Mouse (Mus musculus) stomach, embryonic 16.5 days (tissue): ENCODE measurements around the gene Lrba. TPM values are rescaled to one million over a fixed set of nuclear protein-coding genes. Genes with fewer than 3 reads are reported as not detected.

ENCODE experiments used
- ATAC-seq: fragments of 200-750 bp; cut with Nextera tagmentation; 2 replicates; pipeline ENCODE4 v1.8.0; 2017; ENCODE audit warnings: moderate number of reproducible peaks, moderate TSS enrichment; ENCODE audit not compliant: insufficient read depth, low FRiP score
- H3K27ac ChIP-seq: fragments of 300-500 bp; sonication (generic); 2 replicates; pipeline ENCODE4 v1.5.1; 2014; ENCODE audit warnings: low read length
- H3K27me3 ChIP-seq: fragments of 300-500 bp; sonication (generic); 2 replicates; pipeline ENCODE4 v1.6.1; 2014; ENCODE audit warnings: low read length, control low read depth, mixed read lengths; ENCODE audit not compliant: control insufficient read depth, insufficient read depth
- H3K36me3 ChIP-seq: fragments of 300-500 bp; sonication (generic); 2 replicates; pipeline ENCODE4 v1.6.1; 2014; ENCODE audit warnings: low read length; ENCODE audit not compliant: control insufficient read depth, insufficient read depth
- H3K4me1 ChIP-seq: fragments of 300-500 bp; sonication (generic); 2 replicates; pipeline ENCODE4 v1.6.1; 2014; ENCODE audit warnings: low read length, control low read depth, mixed read lengths; ENCODE audit not compliant: control insufficient read depth, insufficient read depth
- H3K4me2 ChIP-seq: fragments of 300-500 bp; sonication (generic); 2 replicates; pipeline ENCODE4 v1.6.1; 2014; ENCODE audit warnings: low read depth, low read length, mixed read lengths
- H3K4me3 ChIP-seq: fragments of 300-500 bp; sonication (generic); replicated peaks from 2 replicates; pipeline ENCODE4 v1.5.1; 2014; ENCODE audit warnings: mild to moderate bottlenecking, low read length
- H3K9ac ChIP-seq: fragments of 300-500 bp; sonication (generic); 2 replicates; pipeline ENCODE4 v1.6.1; 2014; ENCODE audit warnings: low read length
- H3K9me3 ChIP-seq: fragments of 300-500 bp; sonication (generic); replicated peaks from 2 replicates; pipeline ENCODE4 v1.6.1; 2016; ENCODE audit warnings: low read length, control low read depth; ENCODE audit not compliant: control insufficient read depth
- WGBS: fragments of 180-500 bp; shearing (Covaris S2); extraction: QIAGEN DNeasy Blood & Tissue Kit; methylation state at CpG from one replicate; pipeline ENCODE4 v1.1.7; 2014; 5-methylcytosine and 5-hydroxymethylcytosine counted together
- polyA plus RNA-seq: library from polyadenylated mRNA; unstranded; fragments of >200 nt; fragmentation: Nextera tagmentation; extraction: Ambion mirVana; gene quantifications from 2 replicates; pipeline ENCODE4 v1.2.1, GENCODE M21; 2015

Gene Lrba
- polyA plus RNA-seq, 1 experiment from 2014 or later = 3.5 TPM

- no peaks in the 10 kb centered on the region for H3K27me3 ChIP-seq
- H3K9me3 ChIP-seq = no peaks in the 10 kb centered on the region
- H3K4me3 ChIP-seq = no peak overlapping the region
- no peak overlapping the region for H3K9ac ChIP-seq
- no peaks in the 10 kb centered on the region for H3K36me3 ChIP-seq
- H3K4me2 ChIP-seq = no peak overlapping the region
- WGBS = 74% methylated on average over 1 of the region's 1 CpGs
- H3K4me1 ChIP-seq = no peaks in the 10 kb centered on the region
- ATAC-seq = no peak
- no peak overlapping the region for H3K27ac ChIP-seq
Measured at GRCm38 (mm10) chr3:86385047-86385446, 160.6 kb downstream of the Lrba start.

GRCm38 (mm10) chr3:86386246-86386645 lies 161.8 kb downstream of the Lrba start:
- no peaks in the 10 kb centered on the region for H3K4me1 ChIP-seq
- 83% methylated on average over 4 of the region's 4 CpGs for WGBS
- ATAC-seq = no peak
- H3K36me3 ChIP-seq = no peaks in the 10 kb centered on the region
- no peak overlapping the region for H3K9ac ChIP-seq
- H3K27me3 ChIP-seq = no peaks in the 10 kb centered on the region
- H3K4me2 ChIP-seq = no peak overlapping the region
- H3K9me3 ChIP-seq = no peaks in the 10 kb centered on the region
- no peak overlapping the region for H3K27ac ChIP-seq
- no peak overlapping the region for H3K4me3 ChIP-seq

- 87% methylated on average over 2 of the region's 2 CpGs for WGBS
- H3K9me3 ChIP-seq = no peaks in the 10 kb centered on the region
- H3K36me3 ChIP-seq = no peaks in the 10 kb centered on the region
- no peak for ATAC-seq
- H3K27me3 ChIP-seq = no peaks in the 10 kb centered on the region
- H3K27ac ChIP-seq = no peak overlapping the region
- H3K4me1 ChIP-seq = no peaks in the 10 kb centered on the region
- no peak overlapping the region for H3K9ac ChIP-seq
- no peak overlapping the region for H3K4me3 ChIP-seq
- no peak overlapping the region for H3K4me2 ChIP-seq
Measured at GRCm38 (mm10) chr3:86423828-86424227, 199.3 kb downstream of the Lrba start.

GRCm38 (mm10) chr3:86426733-86427132 lies 202.3 kb downstream of the Lrba start:
- Histone ChIP-seq H3K4me1 (no peaks in the 10 kb centered on the region), H3K36me3 (no peaks in the 10 kb centered on the region), H3K4me3 (no peak overlapping the region), H3K9ac (no peak overlapping the region), H3K9me3 (no peaks in the 10 kb centered on the region), H3K27me3 (no peaks in the 10 kb centered on the region), H3K27ac (no peak overlapping the region), H3K4me2 (no peak overlapping the region)
- WGBS = 65% methylated on average over 1 of the region's 1 CpGs
- no peak for ATAC-seq

- 74% methylated on average over 4 of the region's 4 CpGs for WGBS
- Histone ChIP-seq H3K9ac (no peak overlapping the region), H3K4me3 (no peak overlapping the region), H3K36me3 (no peaks in the 10 kb centered on the region), H3K4me2 (no peak overlapping the region), H3K27me3 (no peaks in the 10 kb centered on the region), H3K9me3 (no peaks in the 10 kb centered on the region), H3K4me1 (no peaks in the 10 kb centered on the region), H3K27ac (no peak overlapping the region)
- no peak for ATAC-seq
Measured at GRCm38 (mm10) chr3:86443497-86443896, 219.0 kb downstream of the Lrba start.

GRCm38 (mm10) chr3:86451211-86451610 lies 226.7 kb downstream of the Lrba start:
- WGBS = 93% methylated on average over 2 of the region's 2 CpGs
- Histone ChIP-seq H3K27me3 (no peaks in the 10 kb centered on the region), H3K4me2 (no peak overlapping the region), H3K4me1 (no peaks in the 10 kb centered on the region), H3K9ac (no peak overlapping the region), H3K4me3 (no peak overlapping the region), H3K36me3 (no peaks in the 10 kb centered on the region), H3K27ac (no peak overlapping the region), H3K9me3 (no peaks in the 10 kb centered on the region)
- ATAC-seq = no peak

GRCm38 (mm10) chr3:86461582-86461981 lies 237.1 kb downstream of the Lrba start:
- Histone ChIP-seq H3K9ac (no peak overlapping the region), H3K27ac (no peak overlapping the region), H3K27me3 (no peaks in the 10 kb centered on the region), H3K4me2 (no peak overlapping the region), H3K9me3 (no peaks in the 10 kb centered on the region), H3K4me3 (no peak overlapping the region), H3K4me1 (no peaks in the 10 kb centered on the region), H3K36me3 (no peaks in the 10 kb centered on the region)
- 56% methylated on average over 3 of the region's 3 CpGs for WGBS
- ATAC-seq = no peak

- Histone ChIP-seq H3K36me3 (no peaks in the 10 kb centered on the region), H3K4me1 (no peaks in the 10 kb centered on the region), H3K27me3 (no peaks in the 10 kb centered on the region), H3K27ac (no peak overlapping the region), H3K4me2 (no peak overlapping the region), H3K9me3 (no peaks in the 10 kb centered on the region), H3K4me3 (no peak overlapping the region), H3K9ac (no peak overlapping the region)
- WGBS = 74% methylated on average over 1 of the region's 1 CpGs
- ATAC-seq = no peak
Measured at GRCm38 (mm10) chr3:86489992-86490391, 265.5 kb downstream of the Lrba start.

- no peak overlapping the region for H3K9ac ChIP-seq
- H3K27ac ChIP-seq = no peak overlapping the region
- no peaks in the 10 kb centered on the region for H3K27me3 ChIP-seq
- H3K4me2 ChIP-seq = no peak overlapping the region
- no peak overlapping the region for H3K4me3 ChIP-seq
- no peak for ATAC-seq
- H3K9me3 ChIP-seq = no peaks in the 10 kb centered on the region
- no peaks in the 10 kb centered on the region for H3K4me1 ChIP-seq
- no peaks in the 10 kb centered on the region for H3K36me3 ChIP-seq
Measured at GRCm38 (mm10) chr3:86500586-86500985, 276.1 kb downstream of the Lrba start.

GRCm38 (mm10) chr3:86518506-86519109 lies 294.1 kb downstream of the Lrba start:
- Histone ChIP-seq H3K27ac (no peak overlapping the region), H3K9me3 (no peaks in the 10 kb centered on the region), H3K27me3 (no peaks in the 10 kb centered on the region), H3K9ac (no peak overlapping the region), H3K4me2 (no peak overlapping the region), H3K4me1 (no peaks in the 10 kb centered on the region), H3K4me3 (no peak overlapping the region), H3K36me3 (no peaks in the 10 kb centered on the region)
- WGBS = 80% methylated on average over 2 of the region's 2 CpGs
- ATAC-seq = no peak
